Mouse (Mus musculus) CD8-positive naive resting alpha-beta T cell, adult 2 months (primary cell): Measurements from ENCODE around the gene Agpat1.

Experiments used
- DNase-seq, 2 experiments: peaks; one replicate each; pipeline ENCODE4 v3.0.0; 2022; ENCODE audit warnings: low read depth in 2 of 2, low spot score in 2 of 2

Agpat1 gene

DNA sequence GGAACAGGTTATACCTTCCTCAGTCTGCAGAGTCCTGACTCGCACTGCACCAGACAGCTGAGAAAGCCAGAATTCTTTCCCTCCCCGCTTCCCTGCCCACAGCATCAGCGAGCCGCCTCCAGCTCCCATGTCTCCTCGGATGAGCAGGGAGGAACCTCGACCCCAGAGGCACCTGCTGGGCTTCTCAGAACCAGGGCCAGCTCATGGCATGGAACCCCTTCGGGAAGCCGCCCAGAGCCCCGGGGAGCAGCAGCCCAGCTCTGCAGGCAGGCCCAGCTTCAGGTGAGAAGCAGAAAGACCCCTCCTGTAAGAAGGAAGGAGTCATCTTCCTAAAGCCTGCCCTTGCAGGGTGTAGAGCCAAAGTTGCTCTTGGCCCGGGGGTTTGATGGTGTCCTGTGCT is 48.5 kb downstream of the Agpat1 start:
- no peak for DNase-seq

DNA sequence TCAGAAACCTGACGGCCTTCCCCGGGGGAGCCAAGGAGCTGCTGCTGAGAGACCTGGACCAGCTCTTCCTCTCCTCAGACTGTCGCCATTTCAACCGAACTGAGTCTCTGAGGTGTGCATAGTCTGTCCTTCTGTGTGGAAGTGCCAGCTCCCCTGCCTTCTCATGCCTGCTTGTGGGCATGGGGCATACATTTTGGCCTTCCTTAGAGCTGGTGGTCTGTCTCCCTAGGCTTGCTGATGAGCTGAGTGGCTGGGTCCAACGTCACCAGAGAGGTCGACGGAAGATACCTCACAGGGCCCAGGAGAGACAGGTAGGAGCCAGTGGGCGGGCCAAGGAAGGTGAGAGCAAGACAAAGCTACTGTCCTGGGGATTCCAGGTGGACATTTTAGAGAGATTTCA is 48.9 kb downstream of the Agpat1 start:
- DNase-seq, result no peak

DNA sequence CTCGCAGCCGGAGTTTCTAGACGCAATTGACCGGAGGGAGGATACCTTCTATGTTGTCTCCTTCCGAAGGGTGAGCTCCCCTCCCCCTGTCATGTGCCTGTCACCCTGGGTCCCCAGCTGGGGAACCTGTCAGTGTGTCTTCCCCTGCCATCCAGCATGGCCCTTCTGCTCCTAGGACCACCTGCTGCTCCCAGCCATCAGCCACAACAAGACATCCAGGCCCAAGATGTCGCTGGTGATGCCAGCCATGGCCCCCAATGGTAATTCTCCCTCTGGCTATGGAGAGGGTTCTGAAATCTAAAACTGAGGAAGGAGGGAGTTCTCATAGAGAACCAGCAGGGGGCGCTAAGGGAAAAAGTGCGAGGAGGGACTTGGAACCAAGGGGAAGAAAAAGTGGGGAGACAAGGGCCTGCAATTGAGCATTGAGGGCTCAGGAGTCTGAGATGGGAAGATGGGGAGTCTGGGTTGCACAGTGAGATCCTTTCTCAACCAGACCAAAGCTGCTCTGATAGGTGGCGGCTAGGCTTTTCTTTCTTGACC is 49.8 kb downstream of the Agpat1 start:
- DNase-seq, result peak; percentile 42 to 60

DNA sequence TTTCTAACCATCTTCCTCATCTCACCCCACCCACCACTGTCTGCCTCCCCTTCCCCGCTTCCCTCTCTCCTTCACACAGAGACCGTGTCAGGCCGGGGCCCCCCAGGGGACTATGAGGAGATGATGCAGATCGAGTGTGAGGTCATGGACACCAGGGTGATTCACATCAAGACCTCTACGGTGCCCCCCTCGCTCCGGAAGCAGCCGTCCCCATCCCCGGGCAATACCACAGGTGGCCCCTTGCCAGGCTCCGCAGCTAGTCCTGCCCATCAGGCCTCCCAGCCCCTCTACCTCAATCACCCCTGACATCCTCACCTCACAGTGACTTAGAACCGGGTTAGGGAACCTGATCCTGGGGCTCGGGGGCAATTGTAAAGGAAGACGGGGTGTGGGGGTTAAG is 50.3 kb downstream of the Agpat1 start:
- no peak for DNase-seq

DNA sequence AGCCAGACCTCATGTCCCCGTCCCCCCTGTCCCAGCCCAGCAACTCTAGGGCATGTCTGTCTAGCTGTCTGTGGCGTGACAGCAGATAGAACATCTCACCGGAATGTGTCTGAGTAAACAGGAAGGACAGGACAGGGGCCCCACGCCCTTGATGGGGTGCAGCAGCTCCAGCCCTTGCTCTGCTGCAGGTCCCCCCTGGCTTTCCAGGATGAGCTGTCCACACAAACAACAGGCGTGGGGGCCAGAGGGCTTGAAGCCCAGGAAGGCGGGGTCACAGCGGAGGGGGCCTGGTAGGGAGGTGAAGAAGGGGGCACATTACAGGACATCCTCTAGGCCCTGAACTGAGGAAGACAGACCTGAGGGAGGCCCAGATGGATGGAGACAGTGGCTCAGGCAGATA is 51.1 kb downstream of the Agpat1 start:
- DNase-seq, result no peak

DNA sequence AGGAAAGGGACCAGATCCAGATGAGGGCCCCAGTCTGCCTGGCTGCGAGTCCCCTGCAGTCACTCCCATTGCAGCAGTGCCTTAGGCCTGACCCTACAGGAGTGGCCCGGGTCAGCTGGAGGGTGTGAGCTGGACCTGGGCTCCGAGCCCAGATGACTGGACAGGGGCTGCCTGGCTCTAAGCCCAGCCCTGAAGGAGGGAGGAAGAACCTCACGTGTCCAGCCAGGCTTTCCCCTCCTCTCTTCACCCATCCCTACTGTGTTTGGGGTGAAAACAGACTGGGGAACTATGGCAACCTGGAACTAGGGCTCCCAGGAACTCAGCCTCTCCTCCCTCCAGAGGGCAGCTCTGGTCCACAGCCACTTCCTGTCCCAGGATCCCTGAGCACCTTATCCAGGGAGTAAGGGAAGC is 51.5 kb downstream of the Agpat1 start:
- DNase-seq, result no peak

DNA sequence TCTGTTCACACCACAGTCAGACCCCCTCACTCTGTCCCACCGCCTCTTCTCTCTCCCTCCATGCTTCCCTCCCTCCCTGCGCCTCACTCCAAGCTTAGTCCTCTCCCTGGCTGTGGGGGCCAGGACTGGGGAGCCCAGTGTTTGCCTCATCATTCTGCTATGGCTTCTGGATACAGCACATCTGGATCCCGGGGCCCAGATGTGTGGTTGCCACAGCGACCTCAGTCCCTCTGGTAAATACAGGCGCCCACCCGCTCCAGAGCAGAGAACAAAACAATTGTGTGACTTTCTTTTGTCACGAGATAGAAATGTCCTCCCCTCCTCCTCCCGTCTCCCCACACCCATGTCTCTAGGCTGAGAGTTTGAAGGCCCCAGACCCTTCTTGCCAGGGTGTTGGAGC is 52.6 kb downstream of the Agpat1 start:
- no peak for DNase-seq

DNA sequence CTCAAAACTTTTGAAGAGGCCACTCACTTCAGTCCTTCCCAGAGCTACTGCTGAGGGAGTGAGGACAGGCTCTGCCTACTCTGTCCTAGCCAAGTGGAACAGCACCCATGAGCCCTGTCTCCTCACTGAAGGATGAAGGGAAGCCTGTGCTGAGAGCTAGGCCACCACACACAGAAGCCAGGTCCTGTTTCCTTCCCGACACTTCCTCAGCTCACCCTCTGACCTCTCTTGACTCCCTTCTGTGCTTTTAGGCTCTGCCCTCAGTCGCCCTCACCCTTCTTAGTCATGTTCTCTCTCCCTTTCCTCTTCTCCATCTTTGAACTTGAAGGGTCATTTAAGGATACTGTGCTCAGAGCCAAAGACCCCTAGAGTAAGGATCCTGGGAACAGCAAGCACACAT is 53.2 kb downstream of the Agpat1 start:
- DNase-seq, result no peak

DNA sequence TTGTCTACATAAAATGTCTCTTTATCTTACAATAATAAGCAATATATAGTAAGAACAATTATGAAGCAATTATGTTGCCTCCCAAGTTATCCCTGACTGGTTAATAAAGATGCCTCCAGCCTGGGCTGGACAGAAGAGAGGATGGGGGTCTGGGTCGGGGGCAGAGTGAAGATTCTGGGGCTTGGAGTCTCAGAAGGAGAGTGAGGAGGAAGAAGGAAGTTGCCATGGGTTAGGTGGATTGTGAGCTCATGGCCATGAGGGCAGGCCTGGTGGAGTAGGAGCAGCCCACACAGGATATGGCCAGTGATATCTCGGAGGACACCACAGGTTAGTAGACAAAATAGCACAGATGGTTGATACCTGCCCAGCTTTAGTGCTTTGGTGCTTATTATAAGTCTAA is 54.1 kb downstream of the Agpat1 start:
- no peak for DNase-seq

DNA sequence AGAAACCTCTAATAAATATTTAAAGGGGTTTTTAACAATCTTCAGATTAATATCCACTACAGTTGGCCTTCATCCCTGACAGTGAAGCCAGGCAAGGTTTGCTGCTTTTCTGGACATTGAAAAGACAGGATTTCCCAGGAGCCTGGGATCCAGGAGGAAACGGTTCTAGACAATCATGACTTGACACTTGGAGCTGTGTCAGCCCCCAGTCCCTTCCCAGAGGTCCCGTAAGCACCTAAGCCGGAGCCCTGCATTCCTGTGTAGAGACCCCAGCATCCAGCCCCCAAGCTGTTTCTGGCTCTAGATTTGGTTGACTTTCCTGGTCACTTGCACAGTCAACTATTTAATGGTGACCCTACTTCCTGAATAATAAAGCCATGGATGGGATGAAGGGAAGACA is 54.5 kb downstream of the Agpat1 start:
- DNase-seq, result no peak

DNA sequence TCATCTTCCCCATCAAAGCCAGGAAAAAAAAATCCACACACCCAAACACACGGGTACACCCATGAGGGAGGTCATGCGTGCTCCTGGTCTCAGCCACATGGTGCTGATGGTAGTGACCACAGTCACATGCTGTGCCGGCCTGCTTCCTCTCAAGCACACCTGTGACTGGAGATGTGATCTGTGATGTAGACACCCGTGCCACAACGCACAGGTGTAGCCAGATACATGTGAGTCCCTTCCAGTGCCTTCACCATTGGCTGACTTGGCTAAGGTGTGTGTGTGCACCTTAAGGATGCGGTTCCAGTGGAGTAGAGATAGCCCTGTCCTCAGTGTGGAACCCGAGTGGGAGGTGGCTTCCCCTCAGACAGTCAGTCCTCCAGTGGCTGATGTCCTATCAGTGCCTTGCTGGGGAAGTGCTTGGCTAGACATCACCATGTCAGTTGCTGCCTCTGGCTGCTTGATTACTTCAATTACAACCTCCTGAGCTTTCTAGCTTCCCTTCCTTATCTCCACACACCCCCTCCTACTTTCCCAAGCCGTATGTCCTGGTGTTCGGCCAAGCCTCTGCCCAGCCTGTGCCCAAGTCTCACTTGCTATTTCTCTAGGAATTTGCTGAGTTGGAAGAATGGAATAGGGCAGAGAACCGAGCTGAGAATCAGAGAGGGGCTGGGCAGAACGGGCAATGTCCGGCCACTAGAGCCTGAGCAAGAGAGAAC is 55.3 kb downstream of the Agpat1 start:
- DNase-seq, result no peak

DNA sequence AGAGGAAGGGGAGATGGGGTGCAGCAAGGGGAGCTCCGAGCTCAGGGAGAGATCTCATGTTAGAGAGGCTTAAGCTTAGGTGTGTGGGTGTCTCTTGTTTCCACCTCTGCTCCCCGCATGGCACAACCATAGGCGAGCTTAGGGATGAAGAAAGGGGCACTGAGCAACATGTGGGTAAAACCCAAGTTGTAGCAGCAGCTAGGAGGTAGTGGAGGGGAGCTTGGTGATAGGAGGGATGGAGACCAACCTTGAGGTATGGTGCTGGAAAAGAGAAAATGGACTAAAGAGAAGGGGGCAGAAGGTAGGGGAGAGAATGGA is 55.8 kb downstream of the Agpat1 start:
- no peak for DNase-seq

DNA sequence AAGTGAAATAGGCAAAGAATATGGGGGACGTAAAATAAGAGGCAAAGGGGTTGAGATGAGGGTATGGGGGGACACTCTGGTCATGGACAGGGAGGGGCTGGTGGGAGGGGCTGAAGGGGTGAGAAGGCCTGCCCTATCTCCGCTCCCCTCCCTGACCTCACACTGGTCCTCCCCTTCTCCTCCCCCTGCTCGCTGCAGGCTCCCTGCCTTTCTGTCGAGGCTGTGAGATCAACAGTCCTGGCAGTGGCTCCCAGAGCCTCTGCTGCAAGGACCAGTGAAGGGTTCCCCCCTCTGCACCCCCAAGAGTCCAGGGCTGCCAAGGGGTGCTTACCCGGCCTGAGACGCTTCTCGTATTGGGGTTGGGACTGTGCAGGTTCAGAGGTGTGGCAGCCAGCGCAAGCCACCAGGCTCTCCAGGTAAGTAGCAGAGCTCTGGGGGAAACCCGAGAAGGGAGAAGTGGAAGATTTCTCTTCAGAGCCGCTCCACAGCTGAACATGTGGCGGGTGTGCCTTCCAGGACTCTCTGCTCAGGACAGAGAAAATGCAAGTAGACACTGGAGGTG is 56.3 kb downstream of the Agpat1 start:
- DNase-seq, result no peak

DNA sequence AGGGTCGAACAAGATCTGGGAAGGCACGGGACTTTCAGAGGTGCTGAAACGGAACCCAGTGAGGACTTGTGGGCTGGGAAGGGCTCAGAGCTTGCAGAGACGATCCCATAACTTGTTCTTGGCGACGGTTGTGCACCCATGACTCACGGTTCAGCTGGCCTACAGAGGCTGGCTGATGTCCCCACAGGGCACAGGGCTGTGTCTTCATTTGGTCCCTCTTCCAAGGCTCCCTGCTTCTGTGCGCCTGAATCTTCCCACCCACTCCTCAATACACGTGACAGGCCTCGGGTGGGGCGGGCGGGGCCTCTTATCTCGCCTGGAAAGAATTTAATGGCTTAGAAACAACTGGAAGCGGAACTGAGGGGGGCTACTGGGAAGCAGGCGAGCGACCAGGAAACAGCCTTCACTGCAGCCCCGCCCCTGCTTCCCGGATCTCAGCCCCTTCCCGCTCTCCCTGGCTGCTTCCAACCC is 57.1 kb downstream of the Agpat1 start:
- no peak for DNase-seq

DNA sequence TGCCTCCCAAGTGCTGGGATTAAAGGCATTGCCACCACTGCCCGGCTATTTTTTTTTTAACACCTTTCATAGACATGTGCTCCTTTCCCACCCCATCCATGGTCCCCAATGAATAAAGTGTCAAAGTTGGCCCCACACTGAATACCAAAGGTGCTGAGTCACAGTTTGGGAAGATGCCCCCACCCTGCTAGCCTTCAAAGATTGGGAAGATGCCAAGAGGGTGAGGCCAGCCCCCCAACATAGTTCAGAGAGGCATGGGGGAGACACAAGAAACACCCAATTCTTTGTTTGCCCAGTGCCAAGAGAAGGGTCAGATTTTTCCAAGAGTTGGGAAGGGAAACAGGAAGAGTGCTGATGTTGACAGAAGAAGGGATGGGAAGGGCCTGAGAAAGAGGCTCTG is 58.4 kb downstream of the Agpat1 start:
- no peak for DNase-seq

DNA sequence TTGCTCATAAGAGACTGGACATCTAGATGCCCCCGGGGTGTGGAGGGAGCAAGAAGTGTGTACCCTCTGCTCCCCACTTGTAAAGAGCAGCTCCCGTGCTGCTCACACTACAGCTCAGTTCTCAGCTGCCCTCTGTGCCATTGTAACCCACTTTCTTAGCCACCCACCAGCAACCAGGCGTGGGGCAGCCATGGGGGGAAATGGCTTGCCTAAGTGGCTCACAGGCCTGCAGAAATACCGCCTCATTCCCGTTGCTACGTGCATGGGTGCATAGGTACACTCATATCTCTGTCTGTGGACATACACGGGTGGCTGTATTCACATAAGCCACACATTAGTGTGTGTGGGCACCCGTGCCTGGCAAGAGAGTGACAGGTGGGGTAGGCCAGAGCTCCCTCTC is 58.9 kb downstream of the Agpat1 start:
- DNase-seq, result no peak
